Mouse (Mus musculus): ENCODE results near the gene Glud1.

GRCm38 (mm10) chr14:34348301-34348700 is 37.8 kb downstream of the Glud1 start:
- TF ChIP-seq CTCF (IDR thresholded peaks at IDR 0.05; ENCODE audit: low read depth) (no peak), EP300 (IDR thresholded peaks at IDR 0.05; ENCODE audit: low read depth) (no peak)
